Mouse (Mus musculus): ENCODE results near the gene Slc22a14. TPM values are rescaled to one million over a fixed set of nuclear protein-coding genes. Genes with fewer than 3 reads are reported as not detected.

Slc22a14 gene
- polyA plus RNA-seq (2015; fragmentation: Illumina TruSeq; extraction: RNeasy Lipid Tissue Mini Kit (QIAGEN cat#74804); ENCODE audit: insufficient read depth, low read depth, low replicate concordance), result not detected

DNA sequence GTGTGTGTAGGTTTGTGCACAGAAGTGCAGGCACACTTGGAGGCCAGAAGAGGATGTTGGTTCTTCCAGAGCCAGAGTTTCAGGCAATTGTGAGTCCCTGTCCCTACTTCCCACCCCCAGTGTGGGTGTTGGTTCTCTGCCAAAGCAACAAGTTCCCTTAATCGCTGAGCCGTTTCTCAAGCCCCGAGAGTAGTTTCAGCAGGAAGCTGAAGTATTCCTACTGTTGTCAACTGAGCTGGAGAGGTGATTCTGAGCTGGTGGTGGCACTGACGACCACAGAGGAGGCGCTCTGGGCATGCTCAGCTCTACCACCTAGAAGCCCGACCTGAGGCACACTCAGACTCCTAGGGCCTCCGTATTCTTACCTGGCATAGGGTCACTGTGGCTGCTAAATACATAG lies at the start of gene Slc22a14:
Gene Slc22a14, minus strand, starts transcription at position 270 of the 400 bp plus-strand sequence.

DNA sequence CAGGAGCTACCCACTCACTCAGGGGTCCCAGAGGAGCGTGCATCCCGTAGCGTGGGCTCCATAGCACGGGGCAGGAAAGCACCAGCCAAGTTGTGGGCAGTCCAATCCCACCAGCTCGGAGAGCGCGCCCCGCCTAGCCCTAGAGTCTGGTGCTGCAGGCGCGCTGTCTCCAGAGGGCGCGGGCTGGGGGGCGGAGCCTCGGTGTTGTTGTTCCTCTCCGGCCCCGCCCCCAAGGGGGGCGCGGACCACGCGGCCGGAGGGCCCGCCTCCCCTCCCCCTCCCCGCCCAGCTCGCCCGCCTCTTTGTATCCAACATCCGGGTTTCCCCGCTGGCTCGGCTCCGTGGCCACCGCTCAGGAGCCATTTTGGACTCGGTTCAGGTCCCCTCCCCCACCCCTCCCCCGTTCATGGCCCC lies 36.5 kb upstream of the Slc22a14 start, which contains the start of gene Acvr2b:
Gene Acvr2b, plus strand, starts transcription at position 318 of the 414 bp plus-strand sequence.

DNA sequence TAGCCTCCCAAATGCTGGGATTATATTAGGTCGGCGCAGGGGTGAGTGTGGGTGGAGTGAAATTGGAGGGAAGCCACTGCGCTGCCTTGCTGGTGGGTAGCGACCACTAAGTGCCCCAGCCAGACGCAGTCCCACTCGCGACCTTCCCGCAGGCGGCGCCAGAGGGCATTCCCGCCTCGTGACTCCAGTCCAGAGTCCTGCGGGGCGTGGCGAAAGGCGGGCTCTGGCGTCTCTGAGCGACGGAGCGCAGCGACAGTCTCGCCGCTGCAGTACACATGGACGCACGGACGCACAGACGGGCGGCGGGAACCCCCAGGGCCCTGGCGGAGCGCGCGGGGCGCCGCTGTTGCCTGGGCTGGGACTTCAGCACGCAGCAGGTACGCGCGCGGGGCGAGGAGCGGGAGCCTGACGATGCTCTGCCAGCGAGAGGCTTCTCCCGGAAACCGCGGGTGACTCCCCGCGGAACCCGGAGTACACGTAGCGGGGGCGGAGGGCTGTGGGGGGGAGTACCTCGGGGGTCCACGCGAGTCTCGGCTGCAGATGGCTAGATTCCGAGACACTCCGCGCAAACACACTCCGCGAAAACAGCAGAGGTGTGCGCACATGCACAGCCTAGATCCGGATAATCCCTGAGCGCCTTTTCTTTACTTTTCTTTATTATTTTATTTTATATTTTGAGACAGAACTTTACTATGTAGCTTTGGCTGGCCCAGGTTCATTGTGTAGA lies 7.9 kb downstream of the Slc22a14 start, which contains the start of gene Xylb:
Gene Xylb, plus strand, starts transcription at position 51 of the 727 bp plus-strand sequence.

GRCm38 (mm10) chr9:119340909-119341816 lies 24.2 kb downstream of the Slc22a14 start, which contains the start of gene Myd88:
Myd88 (minus strand) TSS chr9:119341411.

DNA sequence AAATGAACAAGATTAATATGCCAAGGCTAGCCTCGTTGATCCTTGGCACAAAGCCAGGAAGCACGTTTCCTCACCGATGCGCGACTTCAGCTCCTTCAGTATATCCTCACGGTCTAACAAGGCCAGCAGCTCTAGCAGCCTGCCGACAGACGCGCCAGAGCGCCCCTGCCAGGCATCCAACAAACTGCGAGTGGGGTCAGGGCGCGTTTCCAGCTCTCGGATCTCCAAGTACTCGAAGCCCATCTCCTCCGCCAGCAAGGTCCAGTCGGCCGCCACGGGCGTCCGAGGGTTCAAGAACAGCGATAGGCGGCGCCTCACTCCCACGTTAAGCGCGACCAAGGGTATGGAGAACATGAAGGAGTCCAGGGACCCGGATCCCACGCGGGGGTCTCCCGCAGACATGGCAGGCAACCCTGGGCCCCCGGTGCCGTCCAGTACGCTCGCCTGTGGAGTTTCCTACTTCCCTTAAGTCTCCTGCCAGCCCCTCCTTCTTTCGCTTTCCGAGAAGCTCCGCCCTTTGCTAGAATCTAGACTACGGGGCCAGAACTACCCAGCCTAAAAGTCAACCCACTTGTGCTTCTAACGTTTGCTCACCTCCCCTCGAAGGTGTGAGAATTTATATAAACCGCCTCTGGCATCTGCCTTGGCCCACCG lies 25.7 kb downstream of the Slc22a14 start, which contains the start of gene Acaa1a:
Gene Acaa1a, plus strand, starts transcription at position 119 of the 654 bp plus-strand sequence.

DNA sequence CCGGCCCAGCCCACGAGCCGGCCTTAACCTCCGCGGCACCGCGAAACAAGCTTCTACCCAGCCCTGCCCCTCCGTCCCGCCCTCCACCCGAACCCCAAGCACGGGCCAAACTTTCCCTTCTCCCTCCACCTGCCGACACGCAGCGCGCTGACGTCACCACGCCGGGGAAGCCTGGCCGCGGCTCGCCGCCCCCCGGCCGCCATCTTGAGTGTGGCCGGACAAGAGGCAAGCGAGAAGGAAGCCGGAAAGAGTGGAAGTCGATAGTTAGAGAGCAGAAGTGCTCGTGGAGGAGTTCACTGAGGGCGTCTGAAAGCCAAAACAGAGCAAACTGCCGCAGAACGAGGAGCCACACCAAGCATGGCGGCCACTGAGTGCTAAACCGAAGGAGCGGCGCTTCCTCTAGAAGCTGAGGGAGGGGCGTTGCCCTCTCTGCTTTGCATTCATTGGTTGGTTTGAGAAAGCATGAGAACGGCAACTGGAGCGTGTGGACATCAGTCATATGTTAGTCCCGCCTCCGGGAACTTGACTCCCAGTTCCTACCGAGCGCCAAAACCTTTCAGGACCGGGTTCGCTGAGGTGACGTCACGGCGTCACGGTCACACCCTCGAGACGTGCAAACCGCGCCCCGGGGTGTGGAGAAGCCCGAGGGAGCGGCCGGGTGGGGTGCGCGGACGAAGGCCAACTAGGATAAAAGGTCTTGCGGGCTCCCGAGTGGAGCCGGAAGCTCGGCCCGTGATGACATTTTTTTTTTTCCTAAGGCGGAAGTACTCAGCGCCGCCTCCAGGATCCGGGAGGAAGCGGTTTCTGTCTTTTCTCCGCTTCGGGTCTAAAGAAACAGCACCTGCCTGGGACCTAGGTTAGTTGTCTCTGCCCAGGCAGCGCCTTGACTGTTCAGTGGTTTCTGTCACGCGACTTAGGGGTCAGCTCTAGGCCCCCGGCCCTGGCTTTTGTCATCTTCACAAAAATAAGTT lies 42.8 kb downstream of the Slc22a14 start, which contains the start of gene Oxsr1:
Gene Oxsr1, minus strand, starts transcription at position 139 of the 971 bp plus-strand sequence.

GRCm38 (mm10) chr9:119208998-119209397 lies 156.4 kb downstream of the Slc22a14 start, which contains the start of gene Slc22a13:
Slc22a13 (minus strand) TSS chr9:119209098.

GRCm38 (mm10) chr9:119158861-119159260 lies 206.5 kb downstream of the Slc22a14 start, which contains the start of gene Gm47289:
Gm47289 (plus strand) TSS chr9:119159161.

DNA sequence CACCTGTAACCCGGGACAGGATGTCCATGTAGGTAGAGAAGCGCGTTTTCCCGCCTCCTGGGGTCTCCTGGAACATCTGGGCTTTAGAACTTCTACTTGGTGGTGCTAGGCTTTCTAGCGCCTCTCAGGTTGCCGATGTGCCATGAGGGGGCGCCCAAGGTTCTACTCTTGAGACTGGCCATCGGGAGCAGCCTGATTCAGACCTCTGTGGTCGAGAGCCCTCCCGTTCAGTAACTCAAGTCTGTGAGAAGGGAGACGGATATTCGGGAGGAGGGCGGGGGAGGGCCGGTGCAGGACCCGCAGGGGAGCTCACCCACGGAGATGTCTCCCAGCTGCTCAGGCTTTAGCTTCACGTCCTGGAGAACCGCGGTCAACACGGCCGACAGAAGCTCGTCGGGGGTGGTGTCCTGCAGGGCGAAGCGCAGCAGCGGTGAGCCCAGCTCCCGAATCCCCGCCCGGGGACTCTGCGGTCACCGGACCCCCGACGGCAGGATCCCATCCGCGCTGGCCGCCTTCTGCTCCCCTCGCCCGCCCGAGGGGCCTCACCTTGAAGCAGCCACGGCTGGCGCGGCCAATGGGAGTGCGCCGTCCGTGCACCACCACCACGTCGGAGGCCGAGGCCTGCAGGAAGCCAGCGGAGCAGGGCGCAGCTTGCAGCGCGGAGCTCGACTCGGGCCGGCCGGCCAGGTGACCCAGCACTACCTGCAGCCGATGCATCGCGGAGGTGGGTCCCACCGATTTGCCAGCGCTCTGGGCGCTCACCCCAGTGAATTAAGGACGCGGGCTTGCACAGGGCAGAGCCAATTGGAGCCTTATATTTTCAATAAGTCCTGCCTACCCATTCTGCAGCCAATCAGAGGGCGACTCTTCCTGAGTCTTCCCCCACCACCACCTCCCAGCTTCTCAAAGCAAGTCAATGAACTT lies 208.8 kb downstream of the Slc22a14 start, which contains the start of gene Acaa1b:
Gene Acaa1b, minus strand, starts transcription at position 816 of the 924 bp plus-strand sequence.

Other genes starting within 250 kb of the Slc22a14 start
- gene Acaa1b, start 208.5 kb downstream of the Slc22a14 start, polyA plus RNA-seq (2015; fragmentation: Illumina TruSeq; extraction: RNeasy Lipid Tissue Mini Kit (QIAGEN cat#74804); ENCODE audit: insufficient read depth, low read depth, low replicate concordance), result 0.63 TPM
- not detected for gene Gm47289, start 206.4 kb downstream of the Slc22a14 start, polyA plus RNA-seq (2015; fragmentation: Illumina TruSeq; extraction: RNeasy Lipid Tissue Mini Kit (QIAGEN cat#74804); ENCODE audit: insufficient read depth, low read depth, low replicate concordance)
- not detected for gene Slc22a13, start 156.5 kb downstream of the Slc22a14 start, polyA plus RNA-seq (2015; fragmentation: Illumina TruSeq; extraction: RNeasy Lipid Tissue Mini Kit (QIAGEN cat#74804); ENCODE audit: insufficient read depth, low read depth, low replicate concordance)
- 7.8 TPM for gene Oxsr1, start 43.1 kb downstream of the Slc22a14 start, polyA plus RNA-seq (2015; fragmentation: Illumina TruSeq; extraction: RNeasy Lipid Tissue Mini Kit (QIAGEN cat#74804); ENCODE audit: insufficient read depth, low read depth, low replicate concordance)
- 37.1 TPM for gene Acaa1a, start 25.9 kb downstream of the Slc22a14 start, polyA plus RNA-seq (2015; fragmentation: Illumina TruSeq; extraction: RNeasy Lipid Tissue Mini Kit (QIAGEN cat#74804); ENCODE audit: insufficient read depth, low read depth, low replicate concordance)
- gene Myd88, start 24.1 kb downstream of the Slc22a14 start, polyA plus RNA-seq (2015; fragmentation: Illumina TruSeq; extraction: RNeasy Lipid Tissue Mini Kit (QIAGEN cat#74804); ENCODE audit: insufficient read depth, low read depth, low replicate concordance), result 9.2 TPM
- 2.5 TPM for gene Xylb, start 8.2 kb downstream of the Slc22a14 start, polyA plus RNA-seq (2015; fragmentation: Illumina TruSeq; extraction: RNeasy Lipid Tissue Mini Kit (QIAGEN cat#74804); ENCODE audit: insufficient read depth, low read depth, low replicate concordance)
- 1.1 TPM for gene Acvr2b, start 36.6 kb upstream of the Slc22a14 start, polyA plus RNA-seq (2015; fragmentation: Illumina TruSeq; extraction: RNeasy Lipid Tissue Mini Kit (QIAGEN cat#74804); ENCODE audit: insufficient read depth, low read depth, low replicate concordance)
- gene Exog, start 79.4 kb upstream of the Slc22a14 start, polyA plus RNA-seq (2015; fragmentation: Illumina TruSeq; extraction: RNeasy Lipid Tissue Mini Kit (QIAGEN cat#74804); ENCODE audit: insufficient read depth, low read depth, low replicate concordance), result 2.2 TPM
- gene Scn5a, start 213.5 kb upstream of the Slc22a14 start, polyA plus RNA-seq (2015; fragmentation: Illumina TruSeq; extraction: RNeasy Lipid Tissue Mini Kit (QIAGEN cat#74804); ENCODE audit: insufficient read depth, low read depth, low replicate concordance), result not detected